Mouse (Mus musculus) lung, embryonic 16.5 days (tissue): ENCODE data around the gene Parp8. TPM values are rescaled to one million over a fixed set of nuclear protein-coding genes. Genes with fewer than 3 reads are reported as not detected.
A peak's percentile ranks its signal among the peaks of the same experiment; 100 is the strongest.

Experiments used
- ATAC-seq: fragments of 200-750 bp; cut with Nextera tagmentation; 2 replicates; pipeline ENCODE4 v1.8.0; 2017; ENCODE audit warnings: low read depth, mild to moderate bottlenecking, moderate library complexity
- H3K27ac ChIP-seq: fragments of 300-500 bp; sonication (generic); 2 replicates; pipeline ENCODE4 v1.5.1; 2014; ENCODE audit warnings: mild to moderate bottlenecking, control low read depth, low read length
- H3K27me3 ChIP-seq: fragments of 300-500 bp; sonication (generic); 2 replicates; pipeline ENCODE4 v1.6.1; 2014; ENCODE audit warnings: low read depth, low read length, mixed read lengths; ENCODE audit not compliant: control insufficient read depth, insufficient read depth
- H3K36me3 ChIP-seq: fragments of 300-500 bp; sonication (generic); 2 replicates; pipeline ENCODE4 v1.6.1; 2014; ENCODE audit warnings: low read length; ENCODE audit not compliant: control insufficient read depth, insufficient read depth
- H3K4me1 ChIP-seq: fragments of 300-500 bp; sonication (generic); replicated peaks from 2 replicates; pipeline ENCODE4 v1.6.1; 2014; ENCODE audit warnings: low read length, mixed read lengths; ENCODE audit not compliant: control insufficient read depth, insufficient read depth
- H3K4me2 ChIP-seq: fragments of 300-500 bp; sonication (generic); 2 replicates; pipeline ENCODE4 v1.6.1; 2014; ENCODE audit warnings: low read depth, low read length, control low read depth
- H3K4me3 ChIP-seq: fragments of 300-500 bp; sonication (generic); 2 replicates; pipeline ENCODE4 v1.5.1; 2014; ENCODE audit warnings: mild to moderate bottlenecking, low read length, control low read depth
- H3K9ac ChIP-seq: fragments of 300-500 bp; sonication (generic); 2 replicates; pipeline ENCODE4 v1.6.1; 2014; ENCODE audit warnings: low read length, control low read depth
- H3K9me3 ChIP-seq: fragments of 300-500 bp; sonication (generic); 2 replicates; pipeline ENCODE4 v1.6.1; 2016; ENCODE audit warnings: low read length; ENCODE audit not compliant: control insufficient read depth
- WGBS: fragments of 180-500 bp; shearing (Covaris S2); extraction: QIAGEN DNeasy Blood & Tissue Kit; methylation state at CpG from one replicate; pipeline ENCODE4 v1.1.7; 2014; 5-methylcytosine and 5-hydroxymethylcytosine counted together
- polyA plus RNA-seq: library from polyadenylated mRNA; unstranded; fragments of >200 nt; fragmentation: Nextera tagmentation; extraction: Ambion mirVana; gene quantifications from 2 replicates; pipeline ENCODE4 v1.2.1, GENCODE M21; 2015

Parp8 gene
- polyA plus RNA-seq: 9.6 and 10.1 TPM in 2 replicates

DNA sequence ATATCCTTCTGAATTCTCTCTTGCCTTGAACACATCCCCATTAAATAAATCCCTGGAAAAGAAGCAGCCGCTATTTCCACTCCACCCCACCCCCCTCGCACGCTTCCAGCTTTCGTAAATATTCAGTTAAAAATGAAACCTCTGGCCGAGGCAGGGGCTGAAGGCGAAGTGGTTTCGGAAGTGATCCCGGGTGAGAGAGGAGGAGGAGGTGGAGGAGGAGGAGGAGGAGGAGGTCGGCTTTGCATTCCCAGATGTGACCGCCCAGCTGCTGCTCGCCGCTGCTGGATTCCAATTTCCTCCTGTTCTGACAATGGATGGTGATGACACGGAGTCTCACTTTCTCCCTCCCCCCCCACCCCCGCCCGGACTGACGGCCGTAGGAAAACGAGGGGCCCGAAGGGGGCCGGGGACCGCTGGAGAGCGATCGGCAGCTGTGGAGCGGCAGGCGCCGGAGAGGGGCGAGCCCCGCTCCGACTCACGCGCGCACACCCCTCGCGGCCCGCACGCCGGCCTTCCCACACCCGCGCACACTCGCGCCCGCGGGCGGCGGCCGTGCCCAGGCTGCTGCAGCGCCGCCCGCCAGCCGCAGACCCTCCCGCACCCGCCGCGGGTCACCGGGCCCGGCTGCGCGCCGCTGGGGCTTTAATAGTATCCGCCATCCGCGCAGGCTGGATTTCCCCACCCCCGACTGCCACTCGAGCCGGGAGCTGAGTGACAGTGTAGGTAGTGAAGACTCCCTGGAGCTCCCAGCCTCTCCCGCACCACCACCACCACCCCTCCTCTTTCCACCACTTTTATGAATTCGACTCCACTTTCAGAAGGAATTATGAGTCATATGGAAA, at the start of gene Parp8:
Parp8 (minus strand) TSS at position 312 of the 842 bp plus-strand sequence.
- H3K27ac ChIP-seq: peak within 1 kb of the TSS; percentile 83
- WGBS: under 1% methylated on average over 57 of the region's 67 CpGs
- peak within 1 kb of the TSS; percentile 96 for H3K4me2 ChIP-seq
- peak; percentile 58 for ATAC-seq
- H3K36me3 ChIP-seq: no peaks in the 10 kb centered on the region
- no peaks in the 10 kb centered on the region for H3K9me3 ChIP-seq
- H3K27me3 ChIP-seq: no peaks in the 10 kb centered on the region
- H3K9ac ChIP-seq: peak within 1 kb of the TSS; percentile 87
- peaks cover 6% of the 10 kb centered on the region; the same call in 1 of the 2 replicates for H3K4me1 ChIP-seq
- H3K4me3 ChIP-seq: peak within 1 kb of the TSS; percentile 82

DNA sequence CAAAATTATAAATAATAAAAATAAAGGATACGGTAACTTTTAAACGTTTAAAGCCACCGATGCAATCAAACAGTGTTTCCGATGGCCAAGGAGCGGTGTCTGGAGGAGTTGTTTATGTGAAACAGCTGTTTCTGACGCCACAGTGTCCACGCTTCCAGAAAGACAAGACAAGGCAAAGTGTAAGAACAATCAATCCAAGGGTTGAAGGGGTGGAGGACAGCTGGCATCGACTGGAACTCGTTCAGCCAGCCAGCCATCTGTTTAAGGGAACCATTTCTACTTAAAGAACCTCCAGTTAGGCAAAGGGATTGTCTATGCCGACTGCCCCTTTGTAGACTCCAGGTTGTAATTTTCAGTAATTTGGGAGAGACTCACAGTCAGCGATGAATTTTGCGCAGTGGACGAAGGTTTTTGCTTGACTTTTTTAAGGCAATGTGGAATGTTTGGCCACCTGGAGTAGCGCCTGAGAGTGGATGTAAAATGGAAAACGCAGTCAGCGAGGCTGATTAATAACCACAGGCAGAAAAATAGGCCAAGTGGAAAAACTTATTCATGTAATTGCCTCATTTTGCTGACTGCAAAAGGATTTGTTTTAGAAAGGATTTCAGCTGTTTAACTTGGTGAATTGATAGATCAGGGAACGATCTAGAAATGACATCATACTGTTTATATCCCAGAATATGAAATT, 37.4 kb upstream of the Parp8 start:
- no peaks in the 10 kb centered on the region for H3K27me3 ChIP-seq
- peak; percentile 86 for ATAC-seq
- H3K4me3 ChIP-seq: peak overlapping the region; percentile 8; the same call in 1 of the 2 replicates
- 42% methylated on average over 17 of the region's 17 CpGs for WGBS
- H3K36me3 ChIP-seq: no peaks in the 10 kb centered on the region
- H3K9me3 ChIP-seq: no peaks in the 10 kb centered on the region
- H3K4me2 ChIP-seq: peak overlapping the region; percentile 43
- 0 out of 2 replicates have a peak, but pooled peaks cover 3% of the 10 kb centered on the region for H3K4me1 ChIP-seq
- H3K9ac ChIP-seq: no peak overlapping the region
- 0 out of 2 replicates have a peak overlapping the region, but pooled peaks have one; percentile 36 for H3K27ac ChIP-seq

DNA sequence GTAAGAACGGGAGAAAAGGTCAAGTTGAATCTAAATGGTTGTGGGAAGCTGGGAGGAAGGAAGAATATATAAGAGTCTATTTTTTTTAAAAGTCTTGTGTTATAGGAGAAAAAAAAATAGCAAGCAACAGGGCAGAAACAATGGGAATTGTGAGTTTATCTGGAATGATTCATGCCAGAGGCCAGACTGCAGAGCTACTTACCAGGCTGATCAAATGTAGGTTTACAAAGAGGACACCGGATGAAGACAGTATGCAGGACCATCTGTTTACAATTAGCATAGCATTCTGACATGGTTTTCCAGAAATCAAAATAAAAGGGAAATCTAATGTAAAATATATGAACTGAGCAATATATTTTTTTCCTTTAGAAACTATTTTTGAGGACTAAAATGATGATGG, 31.1 kb upstream of the Parp8 start:
- Histone ChIP-seq H3K36me3 (no peaks in the 10 kb centered on the region), H3K9me3 (no peaks in the 10 kb centered on the region), H3K4me1 (no peaks in the 10 kb centered on the region), H3K27ac (no peak overlapping the region), H3K4me3 (no peak overlapping the region), H3K9ac (no peak overlapping the region), H3K27me3 (no peaks in the 10 kb centered on the region), H3K4me2 (no peak overlapping the region)
- 35% methylated on average over 2 of the region's 2 CpGs for WGBS
- no peak for ATAC-seq

DNA sequence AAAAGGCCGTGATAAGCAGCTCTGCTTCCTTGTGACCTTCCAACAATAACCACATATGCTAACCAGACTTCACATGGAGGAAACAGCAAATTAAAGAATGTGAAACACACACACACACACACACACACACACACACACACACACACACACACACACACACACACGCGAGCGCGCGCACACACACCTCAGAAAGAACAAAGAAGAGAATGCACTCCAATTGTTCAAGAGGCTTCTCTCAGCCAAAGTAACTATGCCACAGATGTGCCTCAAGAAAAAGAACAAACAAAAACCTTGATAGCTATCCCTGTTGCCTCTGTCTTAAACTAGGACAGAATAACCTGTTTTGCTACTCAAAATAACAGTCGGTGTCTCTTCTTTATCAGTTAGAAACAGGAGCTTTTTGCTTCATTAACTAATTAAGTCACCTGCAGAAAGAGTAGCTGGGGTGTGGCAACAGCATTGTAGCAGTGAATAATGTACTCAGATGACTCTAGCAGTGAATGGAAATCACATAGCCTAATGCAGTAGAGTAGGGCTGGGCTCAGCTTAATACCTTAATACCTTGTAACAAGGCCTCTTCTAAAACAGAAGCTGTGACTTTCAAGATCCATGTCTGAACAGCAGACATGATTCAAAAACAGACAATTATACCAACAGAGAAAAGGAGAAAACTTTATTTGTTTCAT, 29.6 kb upstream of the Parp8 start:
- H3K4me2 ChIP-seq: no peak overlapping the region
- no peaks in the 10 kb centered on the region for H3K4me1 ChIP-seq
- no peaks in the 10 kb centered on the region for H3K27me3 ChIP-seq
- no peak; the same call in 1 of the 2 replicates for ATAC-seq
- no peak overlapping the region for H3K27ac ChIP-seq
- no peak overlapping the region for H3K9ac ChIP-seq
- no peaks in the 10 kb centered on the region for H3K9me3 ChIP-seq
- WGBS: 53% methylated on average over 7 of the region's 7 CpGs
- H3K4me3 ChIP-seq: no peak overlapping the region
- H3K36me3 ChIP-seq: no peaks in the 10 kb centered on the region

DNA sequence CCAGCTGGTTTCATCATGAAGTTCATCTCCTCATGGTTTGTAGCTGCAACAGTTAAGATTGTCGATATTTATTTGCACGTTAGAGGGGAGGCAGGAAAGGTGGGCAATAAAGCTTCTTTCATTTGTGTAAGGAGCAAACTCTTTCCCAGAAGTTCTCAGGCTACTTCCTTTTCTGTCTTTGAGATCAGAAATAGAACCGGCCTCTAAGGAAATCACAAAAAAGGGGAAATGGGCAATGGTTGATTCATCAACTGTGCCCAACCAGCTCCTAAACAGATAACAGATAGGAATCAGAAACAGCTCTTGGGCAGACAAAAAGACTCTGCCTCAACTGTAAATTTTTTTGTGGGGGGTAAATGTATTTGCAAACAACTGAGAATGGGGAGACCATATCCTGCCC, 27.4 kb upstream of the Parp8 start:
- no peak overlapping the region for H3K4me2 ChIP-seq
- WGBS: 70% methylated on average over 3 of the region's 3 CpGs
- no peak overlapping the region for H3K27ac ChIP-seq
- H3K4me3 ChIP-seq: no peak overlapping the region
- H3K4me1 ChIP-seq: no peaks in the 10 kb centered on the region
- H3K36me3 ChIP-seq: no peaks in the 10 kb centered on the region
- H3K9ac ChIP-seq: no peak overlapping the region
- no peaks in the 10 kb centered on the region for H3K9me3 ChIP-seq
- H3K27me3 ChIP-seq: no peaks in the 10 kb centered on the region
- no peak for ATAC-seq

DNA sequence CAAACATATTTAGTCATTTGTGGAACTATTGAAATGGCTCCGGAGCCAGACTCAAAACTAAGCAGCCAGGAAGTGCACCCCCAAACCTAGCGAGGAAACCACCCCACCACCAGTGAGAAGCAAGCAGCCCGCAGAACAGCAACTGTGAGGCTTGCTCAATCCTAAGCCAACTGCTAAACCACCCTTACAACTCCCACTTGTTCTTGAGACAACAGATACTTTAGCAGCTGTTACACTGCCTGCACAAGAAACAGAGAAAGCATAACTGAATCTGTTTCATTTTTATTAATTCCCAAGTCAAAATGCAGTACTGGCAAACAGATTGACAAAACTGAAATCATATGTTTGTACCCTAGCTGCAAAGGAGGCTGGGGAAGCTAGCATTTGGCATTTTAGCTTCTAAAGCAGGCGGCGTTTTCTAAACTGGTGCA, 23.2 kb upstream of the Parp8 start:
- H3K27ac ChIP-seq: no peak overlapping the region
- 76% methylated on average over 5 of the region's 5 CpGs for WGBS
- H3K9me3 ChIP-seq: no peaks in the 10 kb centered on the region
- no peak for ATAC-seq
- no peaks in the 10 kb centered on the region for H3K4me1 ChIP-seq
- no peak overlapping the region for H3K9ac ChIP-seq
- H3K27me3 ChIP-seq: no peaks in the 10 kb centered on the region
- H3K4me3 ChIP-seq: no peak overlapping the region
- H3K36me3 ChIP-seq: no peaks in the 10 kb centered on the region
- no peak overlapping the region for H3K4me2 ChIP-seq

DNA sequence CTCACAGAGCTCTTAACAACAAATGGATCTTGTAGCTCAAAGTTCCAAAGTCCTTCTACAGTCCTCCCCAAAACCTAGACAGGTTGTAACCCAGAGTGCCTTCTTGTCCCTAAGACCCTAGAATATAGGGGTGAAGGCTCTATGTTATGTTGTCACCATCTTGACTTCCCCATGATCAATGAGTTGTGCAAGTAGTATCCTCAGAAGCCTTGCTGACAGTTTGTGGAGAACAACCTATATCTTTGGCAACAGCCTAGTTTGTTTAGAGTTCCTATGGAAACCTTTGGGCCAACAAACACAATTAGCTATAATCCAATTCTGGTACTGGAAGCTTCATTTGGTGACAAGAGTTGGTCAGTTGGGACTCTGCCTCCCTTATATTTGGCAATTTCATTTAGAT, 18.2 kb upstream of the Parp8 start:
- Histone ChIP-seq H3K4me2 (no peak overlapping the region), H3K27me3 (no peaks in the 10 kb centered on the region), H3K36me3 (no peaks in the 10 kb centered on the region), H3K4me3 (no peak overlapping the region), H3K9me3 (no peaks in the 10 kb centered on the region), H3K27ac (no peak overlapping the region), H3K9ac (no peak overlapping the region), H3K4me1 (no peaks in the 10 kb centered on the region)
- no peak for ATAC-seq

DNA sequence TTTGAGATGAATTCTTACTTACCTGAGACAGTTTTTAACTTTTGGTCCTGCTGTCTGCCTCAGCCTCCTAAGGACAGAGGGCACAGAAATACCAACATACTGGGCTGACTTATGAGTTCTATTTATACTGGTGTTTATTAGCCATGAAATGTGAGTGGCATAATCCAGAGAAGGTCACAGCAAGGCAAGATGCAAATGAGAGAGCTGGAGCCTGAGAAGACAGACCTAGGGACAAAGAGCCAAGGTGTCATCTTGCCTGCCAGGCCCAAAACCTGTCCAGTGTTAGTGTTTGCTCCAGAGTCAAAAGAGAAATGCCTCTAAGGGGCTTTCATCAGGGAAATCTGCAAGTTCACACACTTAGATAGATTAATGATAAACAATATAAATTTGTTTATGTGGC, 15.7 kb upstream of the Parp8 start:
- H3K9me3 ChIP-seq: no peaks in the 10 kb centered on the region
- no peaks in the 10 kb centered on the region for H3K4me1 ChIP-seq
- no peak overlapping the region for H3K27ac ChIP-seq
- no peak for ATAC-seq
- no peak overlapping the region for H3K9ac ChIP-seq
- H3K27me3 ChIP-seq: no peaks in the 10 kb centered on the region
- no peak overlapping the region for H3K4me3 ChIP-seq
- H3K36me3 ChIP-seq: no peaks in the 10 kb centered on the region
- no peak overlapping the region for H3K4me2 ChIP-seq

DNA sequence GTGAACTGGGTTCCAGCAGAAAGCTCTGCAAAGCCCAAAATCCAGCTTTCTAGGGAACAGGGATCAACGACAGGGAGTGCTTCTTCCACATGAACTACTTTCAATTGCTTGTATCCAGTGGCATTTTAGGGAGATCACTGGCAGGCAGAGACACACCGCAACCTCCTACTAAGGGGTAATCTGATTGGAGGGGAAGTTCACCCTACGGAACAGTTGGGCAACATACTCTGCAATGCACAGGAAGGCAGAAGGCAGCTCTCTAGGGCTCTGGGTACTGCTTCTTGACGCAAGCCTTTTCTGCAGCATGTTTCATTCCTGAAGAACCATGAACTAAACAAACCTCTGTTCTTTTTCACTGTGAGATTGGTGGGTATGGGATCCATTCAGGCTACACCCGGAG, 10.9 kb upstream of the Parp8 start:
- Histone ChIP-seq H3K4me1 (no peaks in the 10 kb centered on the region), H3K4me3 (no peak overlapping the region), H3K36me3 (no peaks in the 10 kb centered on the region), H3K27ac (no peak overlapping the region), H3K9ac (no peak overlapping the region), H3K27me3 (no peaks in the 10 kb centered on the region), H3K9me3 (no peaks in the 10 kb centered on the region), H3K4me2 (no peak overlapping the region)
- 81% methylated on average over 5 of the region's 5 CpGs for WGBS
- no peak for ATAC-seq
